Mouse (Mus musculus) thymus, postnatal 36 days (tissue): Measurements from ENCODE around the gene Ap2a2.
"Not testable (repeated sequence)": the region's sequence is repeated elsewhere in the genome, so short reads cannot be mapped to it uniquely, and the experiment has no call there.

Experiments
- DNase-seq, 2 experiments: peaks; one replicate each; pipeline ENCODE4 v3.0.0; 2022; ENCODE audit warnings: mixed read lengths in 2 of 2

The Ap2a2 gene

DNA sequence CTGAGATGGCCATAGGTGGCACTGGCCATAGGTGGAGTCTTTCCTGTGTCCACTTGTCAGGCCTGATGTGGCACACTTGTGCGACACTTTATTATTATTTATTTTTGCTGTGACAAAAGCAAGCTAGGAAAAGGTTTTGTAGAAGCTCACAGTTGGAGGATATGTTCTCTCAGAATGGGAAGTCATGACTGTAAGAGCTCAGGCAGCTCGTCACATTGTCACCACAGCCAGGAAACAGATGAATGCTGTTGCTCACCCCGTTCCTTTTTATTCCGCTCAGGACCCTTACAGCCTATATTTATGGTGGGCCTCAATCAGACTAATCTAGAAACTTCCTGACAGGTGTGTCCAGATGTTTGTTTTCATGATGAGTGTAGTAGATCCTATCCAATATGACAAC, 1.5 kb upstream of the Ap2a2 start:
- DNase-seq = no peak

DNA sequence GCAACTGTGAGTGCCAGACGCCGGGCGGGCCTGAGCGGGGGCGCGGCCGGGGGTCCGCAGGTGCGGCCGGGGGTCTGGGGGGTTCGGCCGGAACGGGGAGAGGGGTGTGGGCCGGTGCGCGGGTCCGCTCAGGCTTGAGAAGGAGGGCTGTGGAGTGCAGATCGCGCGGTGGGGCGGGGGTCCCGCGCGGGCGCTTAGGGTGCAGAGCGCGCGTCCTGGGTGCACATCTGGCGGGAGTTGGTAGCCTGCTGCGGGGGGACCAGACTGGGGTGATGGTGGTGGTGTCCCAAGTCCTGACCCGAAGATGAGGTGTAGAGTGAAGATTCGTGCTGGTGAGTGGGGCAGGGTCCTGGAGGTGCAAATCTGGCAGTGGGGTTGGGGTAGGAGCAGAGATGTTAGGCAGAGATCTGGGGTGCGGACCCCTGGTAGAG, 463 bp downstream of the Ap2a2 start:
- peak in 1 of 2 experiments; percentile 50 for DNase-seq

DNA sequence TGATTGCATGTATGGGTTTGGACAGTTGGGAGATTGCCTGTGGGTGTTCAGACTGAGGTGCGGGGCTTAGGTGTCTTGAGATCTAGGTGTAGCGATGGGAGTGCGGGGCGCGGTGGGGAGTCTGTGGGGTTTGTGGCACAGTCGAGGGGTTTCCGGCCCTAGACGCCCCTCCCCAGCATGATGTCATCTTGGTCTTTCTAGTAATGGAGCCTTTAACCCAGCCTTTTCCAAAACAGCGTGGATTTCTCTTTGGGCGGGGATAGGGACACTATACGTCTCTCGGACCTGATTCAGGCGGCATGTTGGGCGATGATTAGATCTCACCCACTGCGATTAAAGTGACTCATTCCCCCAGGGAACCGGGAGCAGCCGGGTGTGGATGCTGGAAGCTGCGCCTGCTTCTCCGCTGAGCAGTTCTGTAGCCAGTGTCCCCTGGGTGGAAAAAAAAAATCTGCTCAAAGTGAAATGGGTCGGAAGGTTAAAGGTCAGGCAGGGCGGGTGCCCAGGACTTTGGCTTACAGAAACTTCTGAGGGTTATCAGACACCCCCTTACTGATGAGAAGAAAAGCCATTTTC, 967 bp downstream of the Ap2a2 start:
- peak; percentile 44 to 58 for DNase-seq

GRCm38 (mm10) chr7:141564561-141564960, 2.6 kb downstream of the Ap2a2 start:
- no peak for DNase-seq

DNA sequence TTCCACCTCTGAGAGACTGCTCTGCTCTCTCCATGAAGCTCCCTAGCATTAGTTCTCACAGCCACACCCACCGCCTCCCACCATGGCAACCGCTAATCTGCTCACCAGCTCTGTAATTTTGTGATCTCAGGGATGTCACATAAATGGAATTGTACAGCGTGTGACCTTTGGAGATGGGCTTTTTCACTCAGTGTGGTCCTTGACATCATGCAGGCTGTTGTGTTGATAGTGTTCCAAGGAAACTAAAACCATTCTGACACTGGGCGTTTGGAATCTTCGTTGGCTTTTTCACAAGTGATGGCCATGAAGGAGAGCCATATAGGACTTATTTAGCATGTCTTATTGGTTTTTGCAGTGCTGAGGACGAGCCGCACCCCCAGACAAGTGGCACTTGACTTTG, 4.6 kb downstream of the Ap2a2 start:
- DNase-seq = no peak

GRCm38 (mm10) chr7:141569283-141569803, 7.4 kb downstream of the Ap2a2 start:
- DNase-seq = no peak

- no peak for DNase-seq
Measured at GRCm38 (mm10) chr7:141569916-141570315, 7.9 kb downstream of the Ap2a2 start.

- no peak for DNase-seq
Measured at GRCm38 (mm10) chr7:141570625-141571295, 8.8 kb downstream of the Ap2a2 start.

DNA sequence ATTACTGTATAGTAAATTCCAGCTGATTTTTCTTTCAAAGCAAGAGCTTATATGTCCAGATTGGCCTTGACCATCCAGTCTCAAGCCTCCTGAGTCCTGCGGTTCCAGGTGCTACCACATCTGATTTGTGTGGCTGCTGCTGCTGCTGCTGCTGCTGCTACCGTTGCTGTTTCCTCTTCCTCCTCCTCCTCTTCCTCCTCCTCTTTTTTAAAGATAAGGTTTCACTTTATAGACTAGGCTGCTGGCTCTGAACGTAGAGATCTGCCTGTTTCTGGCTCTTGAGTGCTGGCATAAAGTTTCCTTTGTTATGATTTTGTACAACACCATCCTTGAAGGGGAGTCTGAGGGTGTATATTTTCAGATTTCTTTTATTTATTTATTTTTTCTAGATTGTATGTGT, 12.1 kb downstream of the Ap2a2 start:
- DNase-seq = no peak

- DNase-seq = no peak
Measured at GRCm38 (mm10) chr7:141575481-141575880, 13.5 kb downstream of the Ap2a2 start.

- DNase-seq = no peak
Measured at GRCm38 (mm10) chr7:141577801-141578200, 15.8 kb downstream of the Ap2a2 start.

DNA sequence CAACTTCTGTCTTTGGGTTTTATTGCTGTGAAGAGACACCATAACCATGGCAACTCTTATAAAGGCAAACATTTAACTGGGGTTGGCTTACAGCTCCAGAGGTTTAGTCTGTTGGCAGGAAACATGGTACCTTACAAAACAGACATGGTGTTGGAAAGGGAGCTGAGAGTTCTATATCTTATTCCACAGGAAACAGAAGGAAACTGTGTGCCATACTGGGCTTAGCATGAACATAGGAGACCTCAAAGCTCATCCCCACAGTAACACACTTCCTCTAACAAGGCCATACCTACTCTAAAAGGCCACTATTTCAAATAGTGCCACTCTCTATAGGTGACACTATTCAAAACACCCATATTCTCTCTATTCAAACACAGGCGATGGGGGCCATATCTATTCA, 16.5 kb downstream of the Ap2a2 start:
- DNase-seq = no peak

GRCm38 (mm10) chr7:141578943-141579342, 17.0 kb downstream of the Ap2a2 start:
- DNase-seq = no peak

DNA sequence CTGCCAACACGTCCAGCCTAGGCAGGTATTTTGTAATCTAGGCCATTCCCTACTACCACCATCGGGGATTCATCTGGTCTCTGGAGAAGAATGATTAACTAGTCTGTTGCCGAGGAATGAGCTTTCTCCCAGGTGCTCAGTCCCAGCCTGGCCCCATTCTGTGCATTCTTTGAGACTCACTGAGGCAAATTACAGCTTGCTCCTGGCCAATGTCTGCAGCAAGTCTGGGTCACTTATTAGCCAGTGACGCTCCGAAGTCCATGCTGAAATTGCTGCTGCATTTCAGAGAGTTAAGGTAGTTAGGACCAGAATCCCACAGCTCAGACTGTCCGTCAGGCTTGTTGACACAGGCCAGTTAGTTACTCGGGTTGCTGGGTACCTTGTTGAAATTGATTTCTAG, 19.4 kb downstream of the Ap2a2 start:
- no peak for DNase-seq

DNA sequence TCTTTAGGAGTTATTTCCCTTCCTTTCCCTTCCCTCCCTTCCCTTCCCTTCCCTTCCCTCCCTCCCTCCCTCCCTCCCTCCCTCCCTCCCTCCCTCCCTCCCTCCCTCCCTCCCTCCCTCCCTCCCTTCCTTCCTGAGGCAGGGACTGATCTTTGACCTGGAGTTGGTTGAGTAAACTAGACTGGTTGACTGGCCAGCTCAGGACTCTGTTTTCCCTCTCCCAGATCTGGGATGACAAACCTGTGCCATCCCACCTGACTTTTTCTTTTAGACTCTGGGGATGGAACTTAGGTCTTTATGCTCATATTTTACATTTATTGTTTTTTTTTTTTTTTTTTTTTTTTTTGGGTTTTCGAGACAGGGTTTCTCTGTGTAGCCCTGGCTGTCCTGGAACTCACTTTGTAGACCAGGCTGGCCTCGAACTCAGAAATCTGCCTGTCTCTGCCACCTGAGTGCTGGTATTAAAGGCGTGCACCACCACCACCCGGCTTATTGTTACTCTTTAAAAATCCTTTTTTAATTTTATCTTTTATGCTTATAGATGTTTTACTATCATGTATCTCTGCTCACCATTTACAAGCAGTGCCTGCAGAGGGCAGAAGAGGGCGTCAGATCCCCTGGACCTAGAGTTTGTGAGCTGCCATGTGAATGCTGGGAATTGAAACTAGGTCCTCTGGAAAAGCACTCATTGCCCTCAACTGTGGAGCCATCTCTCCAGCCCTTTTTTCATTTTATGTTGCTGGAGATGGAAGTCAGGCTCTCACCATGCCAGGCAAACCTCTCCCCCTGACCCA, 22.3 kb downstream of the Ap2a2 start:
- DNase-seq = no peak

- DNase-seq = no peak
Measured at GRCm38 (mm10) chr7:141585288-141585687, 23.3 kb downstream of the Ap2a2 start.

GRCm38 (mm10) chr7:141585881-141586280, 23.9 kb downstream of the Ap2a2 start:
- no peak for DNase-seq

DNA sequence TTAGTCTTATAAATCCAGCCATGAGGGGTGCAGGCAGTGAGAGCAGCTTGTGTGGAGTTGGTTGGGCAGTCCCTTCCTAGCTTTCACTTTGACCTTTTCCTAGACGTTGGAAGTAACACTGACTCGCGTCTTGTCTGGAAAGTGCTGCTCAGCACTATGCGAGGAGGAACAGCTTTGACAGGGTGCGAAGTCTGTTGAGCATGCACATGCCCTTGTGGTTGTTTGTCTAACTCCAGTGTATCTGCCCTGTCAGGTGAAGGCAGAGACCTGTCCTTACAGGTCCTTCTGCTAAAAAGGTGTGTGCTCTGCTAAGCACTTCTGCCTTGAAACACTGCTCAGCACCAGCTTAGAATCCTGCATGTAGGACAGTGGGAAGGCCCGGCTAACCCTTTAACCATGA, 26.9 kb downstream of the Ap2a2 start:
- no peak for DNase-seq

- DNase-seq = not testable (repeated sequence)
Measured at GRCm38 (mm10) chr7:141590249-141590648, 28.3 kb downstream of the Ap2a2 start.

DNA sequence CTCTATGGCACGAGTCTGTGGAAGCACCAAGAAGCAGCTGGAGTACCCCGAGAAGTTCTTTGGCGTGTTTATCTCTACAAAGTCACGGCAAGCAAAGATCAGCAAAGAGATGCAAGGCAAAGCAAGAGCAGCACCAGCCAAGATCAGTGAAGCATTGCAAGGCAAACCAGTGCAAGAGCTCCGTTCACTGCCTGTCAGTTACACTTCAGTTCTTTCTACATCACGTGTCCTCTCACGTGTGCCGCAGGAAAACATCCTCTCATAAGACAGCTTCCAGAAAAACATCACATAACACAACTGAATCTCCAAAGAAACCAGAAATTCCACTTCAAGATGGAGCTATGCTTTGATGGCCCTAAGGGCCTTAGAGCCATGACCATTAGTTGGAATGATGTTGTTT, 29.0 kb downstream of the Ap2a2 start:
- no peak for DNase-seq

DNA sequence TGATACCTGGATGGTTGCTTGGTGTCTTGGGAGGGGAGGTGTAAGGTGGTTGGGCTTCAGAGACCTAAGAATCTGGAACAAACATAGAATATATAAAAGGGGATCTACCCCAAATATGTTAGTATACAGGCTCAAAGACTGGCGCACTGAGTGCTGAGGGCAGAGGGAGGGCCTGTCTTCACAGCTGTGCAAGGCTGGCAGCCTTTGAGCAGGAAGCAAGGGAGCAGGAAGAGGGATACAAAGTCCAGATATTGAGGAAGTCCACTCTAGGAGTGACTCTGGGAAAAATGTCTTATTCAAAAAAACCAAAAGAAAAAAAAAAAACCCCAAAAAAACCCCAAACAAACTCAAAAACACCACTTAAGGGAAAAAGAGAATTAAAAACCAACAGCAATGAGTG, 30.1 kb downstream of the Ap2a2 start:
- no peak for DNase-seq

GRCm38 (mm10) chr7:141593056-141593455, 31.1 kb downstream of the Ap2a2 start:
- DNase-seq = no peak

DNA sequence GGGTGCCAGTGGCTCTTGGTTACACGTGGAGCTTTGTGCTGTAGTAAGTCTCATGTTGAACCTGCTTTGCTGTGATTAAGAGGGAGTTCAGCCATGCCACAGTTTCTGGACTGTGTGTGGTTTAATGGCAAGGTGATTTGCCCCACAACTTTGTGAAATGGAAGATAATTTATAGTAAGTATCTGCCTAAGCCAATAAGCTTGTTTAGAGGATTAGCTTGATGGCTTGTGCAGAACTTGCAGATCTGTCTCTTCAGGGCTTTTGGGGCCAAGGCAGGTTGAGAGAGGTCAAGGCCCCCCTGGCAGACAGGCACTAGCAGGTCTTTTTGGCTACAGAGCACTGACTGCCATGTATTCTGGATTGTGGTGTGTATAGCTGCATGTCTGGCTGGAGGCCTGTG, 35.0 kb downstream of the Ap2a2 start:
- DNase-seq = no peak

- DNase-seq = no peak
Measured at GRCm38 (mm10) chr7:141597563-141597962, 35.6 kb downstream of the Ap2a2 start.
